Mouse (Mus musculus) thymus, postnatal 0 days (tissue): ENCODE data around the gene Pkn3. TPM values are rescaled to one million over a fixed set of nuclear protein-coding genes. Genes with fewer than 3 reads are reported as not detected.
"Not testable (repeated sequence)": the region's sequence is repeated elsewhere in the genome, so short reads cannot be mapped to it uniquely, and the experiment has no call there.

Experiments
- DNase-seq: peaks from one replicate; pipeline ENCODE4 v3.0.0-alpha.2; 2015; ENCODE audit warnings: low spot score
- polyA plus RNA-seq: library from polyadenylated mRNA; unstranded; fragments of >200 nt; fragmentation: Nextera tagmentation; extraction: Ambion mirVana; gene quantifications from 2 replicates; pipeline ENCODE4 v1.2.1, GENCODE M21; 2015

The Pkn3 gene
- polyA plus RNA-seq, 1 experiment from 2014 or later, result 3.7 TPM

DNA sequence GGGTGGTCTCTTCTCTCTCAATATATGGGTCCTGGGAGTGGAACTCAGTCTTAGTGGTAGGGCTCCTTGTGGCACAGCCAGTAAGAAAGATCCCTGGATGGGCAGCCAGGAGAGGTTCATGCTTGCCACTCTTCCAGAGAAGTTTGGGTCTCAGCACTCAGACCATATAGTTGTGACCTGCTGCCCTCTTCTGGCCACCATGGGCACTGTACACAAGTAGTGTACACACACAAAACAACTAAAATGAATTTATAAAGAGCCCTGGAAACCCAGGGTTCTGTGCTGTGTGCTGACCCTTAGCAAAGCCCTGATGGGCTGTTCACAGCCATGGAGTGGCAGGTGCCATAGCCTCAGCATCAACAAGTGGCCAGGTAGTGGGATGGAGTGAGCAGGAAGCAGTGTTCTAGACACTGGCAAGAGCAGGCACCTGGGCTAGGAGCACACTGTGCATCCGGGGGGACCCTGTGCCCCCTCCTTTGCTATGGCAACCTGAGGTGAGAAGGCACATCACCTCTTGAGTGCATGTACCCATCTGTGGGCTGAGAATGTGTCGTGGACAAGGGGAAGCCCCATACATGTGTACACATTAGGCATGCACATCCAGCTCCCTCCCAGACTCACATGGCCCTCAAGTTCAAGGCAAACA is 18.5 kb downstream of the Pkn3 start:
- peak; percentile 58 for DNase-seq

DNA sequence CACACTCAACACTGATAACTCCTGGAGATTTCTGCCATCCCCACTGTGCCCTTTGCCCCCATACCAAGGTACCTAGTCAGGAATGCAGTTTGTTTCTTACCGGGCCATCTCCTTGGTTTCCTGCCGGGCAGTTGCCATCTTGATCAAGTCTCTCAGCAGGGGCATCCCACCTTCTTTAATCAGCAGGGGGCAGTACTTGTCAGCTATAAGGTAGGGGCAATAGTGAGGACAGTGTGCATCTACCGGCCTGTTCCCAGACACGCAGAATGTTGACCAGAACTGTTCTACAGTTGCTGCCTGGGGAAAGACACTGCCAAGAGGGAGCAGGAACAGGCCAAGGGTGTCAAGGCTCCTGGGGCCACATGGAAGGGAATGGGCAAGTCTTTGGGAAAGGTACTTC is 22.7 kb downstream of the Pkn3 start:
- DNase-seq, result no peak

DNA sequence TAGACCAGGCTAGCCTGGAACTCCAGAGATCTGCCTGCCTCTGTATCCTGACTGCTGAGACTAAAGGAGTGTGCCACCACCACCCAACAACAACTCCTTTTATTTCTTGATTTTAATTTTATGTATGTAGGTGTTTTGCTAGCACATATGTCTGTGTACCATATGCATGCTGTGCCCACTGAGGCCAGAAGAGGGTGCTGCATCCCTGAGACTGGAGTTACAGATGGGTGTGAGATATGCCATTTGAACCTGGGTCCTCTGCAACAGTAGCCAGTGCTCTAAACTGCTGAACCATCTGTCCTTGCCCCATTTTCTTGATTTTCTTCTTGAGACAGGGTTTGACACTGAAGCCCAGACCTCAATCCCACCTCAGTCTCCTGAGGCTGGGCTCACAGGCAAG is 28.9 kb downstream of the Pkn3 start:
- DNase-seq, result peak; percentile 70

DNA sequence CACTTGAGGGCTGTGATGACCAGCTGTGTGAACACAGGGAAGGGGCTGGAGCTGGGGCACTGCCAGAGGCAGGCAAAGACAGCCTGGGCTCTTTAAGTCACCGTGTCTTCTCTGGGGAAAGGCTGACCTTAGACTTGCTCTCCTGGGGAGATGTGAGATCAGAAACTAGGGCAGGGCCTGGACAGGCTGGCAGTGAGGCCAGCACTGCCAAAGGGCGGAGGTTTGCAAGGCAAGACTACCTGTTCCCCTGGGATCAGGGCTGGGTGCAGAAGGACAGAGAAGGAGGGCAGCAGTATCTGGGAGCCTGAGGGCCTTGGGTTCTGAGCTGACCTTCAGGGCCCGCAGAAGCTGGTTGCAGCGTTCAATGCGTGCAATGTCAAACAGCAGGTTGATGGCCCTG is 30.2 kb downstream of the Pkn3 start:
- DNase-seq, result no peak

DNA sequence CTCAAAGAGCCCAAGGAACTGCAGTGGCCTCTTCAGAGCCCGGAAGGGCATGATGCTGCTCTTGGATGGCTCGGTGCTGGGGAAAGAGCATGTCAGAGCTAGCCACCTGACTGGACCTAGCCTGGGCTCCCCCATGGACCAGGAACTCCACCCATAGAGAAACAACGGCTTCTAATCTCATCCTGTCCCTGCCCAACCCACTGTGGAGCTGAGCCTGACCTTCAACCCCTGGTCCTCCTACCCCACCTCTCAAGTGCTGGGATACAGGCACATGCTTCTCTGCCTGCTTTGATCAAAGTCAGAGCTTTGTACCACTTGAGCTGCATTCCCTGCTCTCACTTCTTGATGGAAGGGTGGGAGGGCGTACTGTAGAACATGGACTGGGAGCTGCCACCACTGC is 30.8 kb downstream of the Pkn3 start:
- DNase-seq, result no peak

DNA sequence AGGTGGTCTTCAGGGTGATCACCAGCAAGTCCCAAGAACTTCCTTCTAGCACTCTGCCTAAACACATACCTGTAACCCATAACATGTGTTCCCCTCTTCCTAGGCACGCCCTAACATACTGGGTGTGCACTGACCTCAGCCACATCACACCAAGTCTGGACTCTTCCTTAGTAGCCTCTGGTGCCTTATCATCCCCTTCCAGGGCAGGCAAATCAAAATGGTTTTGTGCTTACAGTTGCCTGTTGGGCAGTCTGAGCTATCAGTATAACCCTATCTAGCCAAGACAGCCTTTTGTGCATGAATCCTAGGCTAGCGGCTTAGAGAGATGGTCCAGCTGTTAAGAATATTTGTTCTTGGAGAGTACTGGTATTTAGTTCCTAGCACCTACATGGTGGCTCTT is 34.0 kb downstream of the Pkn3 start:
- no peak for DNase-seq

DNA sequence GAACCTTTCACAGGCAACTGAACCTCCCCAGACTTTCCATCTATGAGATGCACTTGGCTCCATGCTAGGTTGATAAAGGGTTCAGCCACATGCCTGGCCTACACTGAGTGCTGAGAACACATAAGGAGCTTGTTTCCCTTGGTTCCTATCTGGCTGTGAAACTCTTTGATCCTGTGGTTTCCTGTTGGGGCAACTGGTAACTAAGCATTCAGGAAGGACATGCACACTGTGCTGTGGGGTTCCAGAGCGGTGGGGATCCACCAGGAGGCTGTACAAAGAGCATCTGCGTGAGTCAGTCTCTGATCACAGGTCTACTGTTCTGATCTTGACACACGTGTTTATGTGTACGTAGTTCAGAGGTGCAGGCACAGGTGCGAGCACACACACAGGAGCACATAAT is 35.1 kb downstream of the Pkn3 start:
- DNase-seq, result peak; percentile 55

DNA sequence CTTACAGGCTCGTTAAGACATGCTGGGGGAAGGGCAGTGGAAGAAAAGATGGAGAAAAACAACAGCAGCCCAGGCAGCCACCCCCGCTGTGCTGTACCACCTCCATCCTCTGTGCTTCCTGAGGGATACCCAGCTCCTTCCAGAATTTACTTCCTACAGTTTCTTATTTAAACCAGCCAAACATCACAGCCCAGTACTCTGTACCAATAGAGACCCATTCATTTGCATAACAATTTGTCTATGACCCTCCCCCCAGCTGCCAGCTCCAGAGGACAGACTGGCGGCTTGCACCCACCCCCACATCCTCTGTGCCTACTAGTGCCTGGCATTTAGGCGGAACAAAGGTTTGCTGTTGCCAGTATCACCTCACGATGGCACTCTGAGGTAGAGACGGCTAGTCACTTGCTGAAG is 42.2 kb downstream of the Pkn3 start:
- peak; percentile 41 for DNase-seq

DNA sequence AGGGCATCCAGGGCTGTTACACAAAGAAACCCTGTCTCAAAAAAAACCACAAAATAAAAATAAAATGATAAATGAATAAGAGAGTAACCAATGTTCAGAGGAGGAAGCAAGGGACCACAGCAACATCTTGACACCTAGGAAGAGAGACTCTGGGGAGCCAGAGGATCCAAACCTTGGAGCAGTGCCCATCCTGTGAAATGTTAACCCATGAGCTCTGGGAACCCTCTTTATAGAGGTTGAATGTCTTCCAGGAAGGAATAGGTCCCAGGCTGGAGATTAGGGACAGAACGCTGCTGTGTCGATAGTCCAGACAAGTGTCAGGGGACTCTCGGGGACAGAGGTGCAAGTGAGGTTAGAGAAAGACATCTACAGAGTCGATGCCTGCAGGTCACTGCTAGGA is 42.8 kb downstream of the Pkn3 start:
- no peak for DNase-seq

DNA sequence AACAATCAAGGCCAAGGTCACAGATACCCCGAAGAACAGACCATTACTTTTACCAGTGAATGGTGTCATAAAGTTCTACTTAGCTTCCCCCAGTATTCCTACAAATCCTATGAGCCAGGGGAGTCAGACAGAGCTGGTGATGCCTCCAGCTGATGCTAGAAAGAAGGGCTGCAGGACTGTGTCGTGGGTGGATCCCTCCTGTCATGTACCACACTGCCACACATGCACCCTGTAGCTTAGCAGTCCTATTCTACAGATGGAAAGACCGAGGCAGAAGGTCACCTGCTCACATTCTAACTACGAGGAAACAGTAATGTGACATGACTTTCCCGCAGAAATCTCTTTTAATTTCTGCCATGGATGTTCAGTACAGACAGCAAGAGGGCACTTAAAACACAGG is 45.3 kb downstream of the Pkn3 start:
- DNase-seq, result no peak

DNA sequence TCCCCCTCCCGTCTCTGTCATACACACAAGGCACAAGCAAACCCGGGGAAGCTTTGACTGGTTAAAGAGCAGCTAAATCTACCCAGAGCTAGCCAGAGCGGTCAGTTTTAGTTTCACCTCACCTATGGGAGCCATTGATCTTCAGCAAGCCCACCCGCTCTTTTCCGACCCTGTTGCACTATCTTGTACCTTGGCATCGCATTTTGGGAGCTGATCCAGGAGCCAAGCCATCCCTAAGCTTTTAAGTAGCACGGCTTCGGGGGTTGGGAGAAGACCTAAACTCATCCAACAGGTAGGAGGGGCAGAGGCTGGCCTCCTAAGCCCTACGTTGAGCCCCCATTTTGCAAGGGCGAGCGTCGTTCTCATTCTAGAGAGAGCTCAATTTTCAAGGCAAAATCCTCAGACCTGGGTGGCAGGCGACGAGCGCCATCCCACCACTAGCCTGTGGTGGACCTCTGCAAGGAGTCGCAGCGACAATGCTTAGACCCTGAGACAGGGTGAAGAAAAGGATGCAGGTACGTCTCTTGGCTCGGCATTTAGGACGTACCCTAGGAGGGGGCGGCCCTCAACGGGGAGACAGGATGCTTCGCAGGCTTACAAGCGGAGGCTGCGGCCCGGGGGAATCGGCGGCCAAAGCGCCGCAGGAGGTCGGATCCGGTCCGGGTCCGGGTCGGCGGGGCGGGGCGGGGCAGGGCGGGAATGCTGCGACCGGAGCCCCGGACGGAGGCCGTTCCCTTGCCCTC is 46.4 kb downstream of the Pkn3 start:
- no peak for DNase-seq

DNA sequence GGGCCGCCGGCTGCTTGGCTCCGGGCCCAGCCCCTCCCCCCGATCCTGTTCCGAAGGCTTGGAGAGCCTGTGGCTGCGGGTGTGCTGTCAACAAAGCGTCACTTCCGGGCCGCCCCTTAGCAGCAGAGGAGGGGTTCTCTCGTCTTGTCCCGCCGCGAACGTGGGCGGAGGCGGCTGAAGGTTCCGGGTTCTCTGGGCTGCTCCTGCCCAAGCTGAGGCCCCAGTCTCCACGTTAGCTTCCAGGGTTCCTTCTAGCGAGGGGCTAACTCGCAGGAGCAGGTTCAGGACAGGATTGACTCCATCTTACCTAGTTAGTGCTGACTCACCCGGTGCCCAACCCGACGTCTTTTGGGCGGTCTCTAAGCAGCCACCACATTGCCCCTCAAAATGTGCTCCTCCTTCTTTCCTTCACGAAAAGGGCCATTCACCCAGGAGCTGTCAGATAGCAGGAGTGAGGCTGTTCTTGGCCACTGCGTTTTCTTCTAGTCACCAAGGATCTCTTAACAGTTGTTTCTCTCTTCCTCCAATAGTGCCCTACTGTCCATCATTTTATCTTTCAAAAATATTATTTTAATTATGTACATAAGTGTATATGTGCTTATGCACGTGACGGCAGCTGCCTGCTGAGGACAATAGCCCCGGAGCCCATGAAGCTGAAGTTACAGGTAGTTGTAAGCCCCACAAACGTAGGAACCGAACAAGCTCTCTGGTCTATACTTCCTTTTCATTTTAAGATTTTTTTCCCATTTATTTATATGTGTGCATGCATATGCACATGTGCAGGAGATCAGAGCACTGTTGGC is 47.2 kb downstream of the Pkn3 start, which contains the start of gene Zer1:
Gene Zer1, minus strand, starts transcription at position 114 of the 803 bp plus-strand sequence.
- peak; percentile 92 for DNase-seq

DNA sequence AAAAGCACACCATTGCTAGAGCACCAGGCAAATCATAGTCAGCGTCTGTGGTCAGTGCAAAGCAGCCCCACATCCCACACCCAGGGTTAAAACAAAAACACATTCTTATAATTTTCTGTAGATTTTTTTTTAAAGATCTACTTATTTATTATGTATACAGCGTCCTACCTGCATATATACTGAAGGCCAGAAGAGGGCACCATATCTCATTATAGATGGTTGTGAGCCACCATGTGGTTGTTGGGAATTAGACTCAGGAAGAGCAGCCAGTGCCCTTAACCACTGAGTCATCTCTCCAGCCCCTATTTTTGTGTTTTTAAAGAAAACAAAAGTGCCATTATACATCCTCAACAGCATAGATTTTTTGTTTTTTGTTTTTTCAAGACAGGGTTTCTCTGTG is 51.3 kb downstream of the Pkn3 start:
- DNase-seq, result peak; percentile 57

DNA sequence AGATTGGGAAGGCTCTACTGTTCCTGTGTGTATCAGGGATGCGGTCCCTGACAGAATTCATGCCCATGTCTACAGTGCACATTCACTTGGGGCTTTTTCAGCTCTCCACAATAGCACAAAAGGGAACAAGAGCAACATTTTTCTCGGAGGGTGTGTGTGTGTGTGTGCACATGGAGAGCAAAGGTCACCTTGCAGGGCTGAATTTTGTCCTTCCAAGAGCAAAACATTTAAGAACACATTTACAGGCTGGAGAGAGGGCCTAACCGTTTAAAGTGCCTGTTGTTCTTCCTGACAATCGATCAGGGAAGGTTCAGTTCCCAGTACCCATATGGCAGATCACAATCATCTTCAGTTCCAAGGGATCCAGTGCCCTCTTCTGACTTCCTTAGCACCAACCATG is 52.7 kb downstream of the Pkn3 start:
- no peak for DNase-seq

DNA sequence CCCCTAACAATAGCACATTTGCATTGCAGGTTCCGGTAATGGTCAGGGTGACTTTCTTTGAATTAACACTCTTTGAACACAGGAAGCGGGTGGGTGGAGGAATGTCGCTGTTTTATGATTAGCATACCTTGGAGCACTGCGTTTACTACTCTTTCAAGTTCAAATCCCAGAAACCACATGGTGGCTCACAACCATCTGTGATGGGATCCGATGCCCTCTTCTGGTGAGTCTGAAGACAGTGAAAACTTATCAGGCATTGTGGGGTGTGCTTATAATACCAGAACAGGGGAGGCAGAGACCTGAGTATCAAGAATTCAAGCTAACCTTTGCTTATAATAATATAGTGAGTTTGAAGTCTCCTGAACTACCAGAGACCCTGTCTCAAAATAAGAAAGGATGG is 53.8 kb downstream of the Pkn3 start:
- DNase-seq, result not testable (repeated sequence)

DNA sequence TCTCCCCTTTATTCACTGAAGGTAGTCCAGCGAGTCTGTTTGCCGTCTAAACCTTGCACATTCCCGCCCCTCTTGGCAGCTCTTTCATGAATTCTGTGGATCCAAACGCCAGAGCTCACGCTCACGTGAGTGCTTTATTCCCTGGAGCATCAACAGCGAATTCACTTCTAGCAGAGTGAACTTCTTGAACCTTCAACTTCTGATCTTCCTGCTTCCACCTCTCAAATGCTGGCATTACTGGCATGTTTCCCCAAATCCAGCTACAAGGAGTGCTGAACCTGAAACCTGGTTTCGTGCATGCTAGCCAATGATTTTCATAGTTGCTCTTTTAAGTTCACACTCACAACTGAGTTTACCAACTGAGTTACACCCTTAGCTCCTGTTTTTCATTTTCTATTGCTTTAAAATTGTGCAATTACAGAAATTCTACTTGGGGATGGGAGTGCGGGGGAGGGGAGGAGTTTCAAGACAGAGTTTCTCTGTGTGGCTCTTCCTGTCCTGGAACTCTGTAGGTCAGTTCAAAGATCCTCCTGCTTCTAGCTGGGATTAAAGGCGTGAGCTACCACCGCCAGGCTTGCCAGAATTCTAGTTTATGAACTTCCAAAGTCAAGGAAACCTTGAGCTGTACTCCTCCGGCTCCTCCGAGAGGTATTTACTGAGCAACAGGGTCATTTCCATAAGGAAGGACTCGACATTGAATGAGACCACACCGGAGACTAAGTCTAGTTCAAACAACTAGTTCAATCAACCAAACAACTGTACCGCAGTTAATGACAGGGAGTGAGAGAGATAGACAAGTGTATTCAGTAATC is 55.5 kb downstream of the Pkn3 start:
- DNase-seq, result no peak

DNA sequence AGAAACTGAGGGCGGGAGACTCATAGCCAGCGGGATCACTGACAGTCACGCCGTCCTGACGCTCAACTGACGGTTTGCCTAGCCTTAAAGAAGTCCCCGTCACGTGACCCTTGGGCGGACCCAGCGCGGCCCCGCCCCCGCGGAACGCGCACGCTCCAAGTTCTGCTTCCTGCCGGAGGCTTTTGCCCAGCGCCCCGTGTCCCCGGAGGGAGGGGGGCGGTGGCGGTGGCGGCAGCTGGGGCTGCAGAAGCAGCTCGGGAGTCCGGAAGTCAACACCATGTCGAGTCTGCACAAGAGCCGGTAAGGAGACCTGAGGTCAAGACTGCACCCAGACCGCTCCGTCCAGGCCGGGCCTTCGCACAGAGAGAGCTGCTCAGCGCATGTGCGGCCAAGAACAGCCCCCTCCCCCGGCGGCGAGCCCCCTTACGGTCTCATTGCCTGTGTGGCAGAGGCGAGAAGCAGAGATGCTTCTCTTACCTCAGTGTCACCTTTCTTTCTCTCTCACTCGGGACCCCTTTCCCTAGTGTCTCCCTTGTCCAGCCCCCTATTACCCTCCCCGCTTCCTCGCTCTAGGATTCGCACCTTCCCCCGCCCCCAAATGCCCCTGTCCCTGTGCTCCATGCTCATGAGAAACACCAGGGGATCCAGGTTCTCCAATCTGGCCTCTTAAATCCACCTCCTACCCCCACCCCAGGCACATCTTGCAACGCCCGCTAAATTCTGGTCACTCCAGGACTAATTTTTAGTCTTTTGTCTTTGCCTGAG is 56.3 kb downstream of the Pkn3 start, which contains the start of gene Tbc1d13:
Gene Tbc1d13, plus strand, starts transcription at position 134 of the 765 bp plus-strand sequence.
- DNase-seq, result peak; percentile 97

DNA sequence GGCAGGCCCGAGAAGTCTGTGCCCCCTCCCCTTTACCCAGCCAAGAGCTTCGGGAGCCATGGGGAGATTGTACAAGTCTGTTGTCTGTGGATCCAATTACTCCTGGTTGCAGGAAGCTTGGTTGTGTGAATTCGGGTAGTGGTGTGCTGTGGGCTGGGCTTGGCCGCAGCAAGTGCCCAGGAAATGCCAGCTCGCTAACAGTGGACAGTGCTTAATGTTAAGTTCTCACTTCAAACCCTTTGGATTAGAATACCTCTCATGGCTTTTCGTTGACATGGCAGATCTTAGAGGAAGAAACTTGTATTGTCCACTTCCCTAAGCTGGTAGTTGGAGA is 56.9 kb downstream of the Pkn3 start:
- DNase-seq, result no peak

DNA sequence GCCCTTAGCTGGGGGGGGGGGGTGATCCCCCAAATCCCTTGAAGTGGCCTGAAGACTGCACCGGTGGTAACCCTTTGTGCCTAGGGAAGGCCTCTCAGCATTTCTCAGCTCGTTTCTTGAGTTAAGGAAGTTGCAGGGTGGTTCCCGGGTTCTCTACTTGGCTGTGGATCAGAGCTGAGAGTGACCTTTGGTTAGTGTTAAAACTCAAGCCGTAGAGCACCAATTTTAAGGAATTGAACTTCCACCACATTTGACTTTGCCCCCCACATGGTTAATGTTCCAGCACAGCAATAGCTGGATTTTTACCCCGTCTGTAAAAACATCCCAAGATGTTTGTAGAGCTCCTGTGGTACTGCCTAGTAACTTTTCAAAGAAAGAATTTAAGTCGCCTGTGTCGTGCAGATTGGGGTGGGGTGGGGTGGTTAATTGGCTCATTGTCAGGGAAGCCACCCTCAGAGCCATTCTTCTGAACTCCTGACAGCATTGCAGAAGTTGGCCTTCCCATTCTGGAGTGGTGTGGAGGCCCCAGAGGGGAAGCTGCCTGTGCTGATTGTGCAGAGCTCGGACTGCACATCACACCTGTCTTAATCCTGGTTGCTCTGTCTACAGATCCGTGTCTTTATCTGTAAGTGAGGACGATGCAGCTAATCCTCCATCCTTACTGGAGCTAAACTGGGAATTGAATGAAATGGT is 57.6 kb downstream of the Pkn3 start:
- no peak for DNase-seq

DNA sequence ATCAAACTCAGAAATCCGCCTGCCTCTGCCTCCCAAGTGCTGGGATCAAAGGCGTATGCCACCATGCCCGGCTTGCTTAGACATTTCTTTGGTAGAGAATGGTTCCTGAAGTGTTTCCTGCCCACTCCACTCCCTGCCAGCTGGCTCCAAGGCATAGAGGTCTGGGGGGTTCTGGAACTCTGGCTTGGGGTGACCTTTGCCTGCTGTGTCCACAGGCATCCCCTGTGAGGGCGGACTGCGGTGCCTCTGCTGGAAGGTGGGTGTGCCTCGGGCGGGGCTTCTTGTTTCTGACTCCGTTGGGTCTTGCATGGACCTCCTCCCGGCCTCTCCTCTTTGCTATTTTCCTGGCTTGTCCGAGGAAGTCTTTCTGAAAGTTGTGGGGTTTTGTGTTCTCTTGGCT is 59.0 kb downstream of the Pkn3 start:
- no peak for DNase-seq
